In the genomic region with DNA sequence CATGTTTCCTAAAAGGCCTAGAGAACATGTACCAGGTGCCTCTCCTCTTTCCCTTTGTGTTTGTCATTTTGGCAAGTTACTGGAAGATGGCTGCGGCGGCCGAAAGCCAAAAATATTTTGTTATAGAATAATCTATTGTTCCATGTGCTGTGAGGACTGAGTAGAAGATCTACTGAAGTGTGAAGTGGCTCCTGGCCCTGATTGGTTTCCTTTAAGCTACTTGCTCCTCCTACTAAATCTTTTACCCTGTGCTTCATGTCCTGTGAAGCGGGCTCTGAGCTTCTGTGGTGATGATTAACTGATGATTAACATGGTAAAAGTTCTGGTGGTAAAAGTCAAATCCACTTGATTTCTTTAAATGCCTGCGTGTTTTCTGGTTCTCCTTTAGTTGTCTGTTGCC, we compare ENCODE assay signal across 17 mouse cellular contexts. TPM values are rescaled to one million over a fixed set of nuclear protein-coding genes. Genes with fewer than 3 reads are reported as not detected.
"Had no signal": no experiment of that assay in that cellular context is flagged by ENCODE, and none has a peak within 500 bp of the region (broad histone marks: within the 10 kb centered on the region; RNA-seq: fewer than 3 reads in every experiment).

No protein-coding gene starts in this region.

- ATAC-seq: intestine, embryonic 15.5 days; liver, embryonic 12.5 days; midbrain, embryonic 13.5 days; midbrain, embryonic 16.5 days had no signal

- H3K9ac ChIP-seq: intestine, embryonic 15.5 days; limb, embryonic 13.5 days; liver, embryonic 12.5 days; liver, embryonic 15.5 days; lung, embryonic 15.5 days; midbrain, embryonic 13.5 days; neural tube, embryonic 13.5 days had no signal

- H3K27ac ChIP-seq: intestine, embryonic 15.5 days; kidney, postnatal 0 days; limb, embryonic 10.5 days; limb, embryonic 13.5 days; liver, embryonic 12.5 days; liver, embryonic 15.5 days; lung, embryonic 15.5 days; midbrain, embryonic 10.5 days; midbrain, embryonic 13.5 days; neural tube, embryonic 13.5 days had no signal

- DNase-seq: thymus, adult 18-20 months had no signal

- H3K27me3 ChIP-seq: intestine, embryonic 15.5 days; lung, embryonic 15.5 days; megakaryocyte, embryonic 14.5 days had no signal

- H3K36me3 ChIP-seq: intestine, embryonic 15.5 days; limb, embryonic 10.5 days; limb, embryonic 13.5 days; liver, embryonic 12.5 days; liver, embryonic 15.5 days; lung, embryonic 15.5 days; midbrain, embryonic 10.5 days; midbrain, embryonic 13.5 days; neural tube, embryonic 13.5 days had no signal

- H3K4me3 ChIP-seq: intestine, embryonic 15.5 days; limb, embryonic 10.5 days; limb, embryonic 13.5 days; liver, embryonic 12.5 days; liver, embryonic 15.5 days; lung, embryonic 15.5 days; megakaryocyte, embryonic 14.5 days; midbrain, embryonic 10.5 days; midbrain, embryonic 13.5 days; myocyte; neural tube, embryonic 13.5 days had no signal

- H3K9me3 ChIP-seq: intestine, embryonic 15.5 days; limb, embryonic 10.5 days; limb, embryonic 13.5 days; liver, embryonic 12.5 days; liver, embryonic 15.5 days; lung, embryonic 15.5 days; megakaryocyte, embryonic 14.5 days; midbrain, embryonic 10.5 days; midbrain, embryonic 13.5 days; neural tube, embryonic 13.5 days had no signal

- H3K4me2 ChIP-seq: intestine, embryonic 15.5 days; limb, embryonic 13.5 days; liver, embryonic 12.5 days; liver, embryonic 15.5 days; lung, embryonic 15.5 days; midbrain, embryonic 13.5 days; neural tube, embryonic 13.5 days had no signal

RNA-seq across cellular contexts. Expression of a gene that starts 31.6 kb away (rescaled TPM):
- total RNA-seq: monocyte, adult 5-6 weeks; neutrophil, adult 5-6 weeks had no signal
- polyA plus RNA-seq: kidney, postnatal 0 days; liver, embryonic 15.5 days; small intestine, adult 2 months had no signal
